Mouse (Mus musculus) thymus, postnatal 14 days (tissue): ENCODE results near the gene Klra17.
"Not testable (repeated sequence)": the region's sequence is repeated elsewhere in the genome, so short reads cannot be mapped to it uniquely, and the experiment has no call there.

Source experiments
- DNase-seq: peaks from one replicate; pipeline ENCODE4 v3.0.0; 2021

Gene Klra17

DNA sequence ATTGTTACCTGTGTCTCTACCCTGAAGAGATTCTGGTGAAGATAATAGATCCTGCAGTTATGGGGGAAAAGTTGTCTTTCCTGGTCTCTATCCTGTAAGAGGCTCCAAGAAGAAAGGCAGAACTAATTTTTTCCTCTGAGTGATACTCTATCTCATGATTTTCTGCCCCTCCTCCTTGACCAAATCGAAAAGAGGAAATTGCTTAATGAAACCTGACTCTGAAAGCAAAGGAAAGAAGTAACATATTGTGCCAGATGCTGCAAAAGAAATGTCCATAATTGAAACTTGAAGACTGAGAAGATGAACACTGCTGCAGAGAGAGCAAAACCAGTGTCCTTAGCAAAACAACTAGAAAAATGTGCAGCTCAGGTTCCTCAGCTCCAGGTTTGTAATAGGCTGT, at the start of gene Klra17:
Klra17 (minus strand) TSS at position 124 of the 400 bp plus-strand sequence.
- no peak for DNase-seq

GRCm38 (mm10) chr6:129917476-129917946, 41.0 kb upstream of the Klra17 start, which contains the start of gene Klra5:
Gene Klra5, minus strand, starts transcription at chr6:129917650.
- not testable (repeated sequence) for DNase-seq

GRCm38 (mm10) chr6:129916996-129917395, 40.5 kb upstream of the Klra17 start:
- no peak for DNase-seq

- DNase-seq, result no peak
Observed at GRCm38 (mm10) chr6:129882525-129882924, 6.1 kb upstream of the Klra17 start.

DNA sequence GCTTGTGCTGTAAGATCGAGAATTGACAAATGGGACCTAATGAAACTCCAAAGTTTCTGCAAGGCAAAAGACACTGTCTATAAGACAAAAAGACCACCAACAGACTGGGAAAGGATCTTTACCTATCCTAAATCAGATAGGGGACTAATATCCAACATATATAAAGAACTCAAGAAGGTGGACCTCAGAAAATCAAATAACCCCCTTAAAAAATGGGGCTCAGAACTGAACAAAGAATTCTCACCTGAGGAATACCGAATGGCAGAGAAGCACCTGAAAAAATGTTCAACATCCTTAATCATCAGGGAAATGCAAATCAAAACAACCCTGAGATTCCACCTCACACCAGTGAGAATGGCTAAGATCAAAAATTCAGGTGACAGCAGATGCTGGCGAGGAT, 14.1 kb downstream of the Klra17 start, which contains the start of gene Gm17631:
Gm17631 (plus strand) TSS at position 301 of the 400 bp plus-strand sequence.
- DNase-seq, result not testable (repeated sequence)

GRCm38 (mm10) chr6:129825559-129825958, 50.9 kb downstream of the Klra17 start:
- DNase-seq, result no peak

GRCm38 (mm10) chr6:129824004-129824403, 52.5 kb downstream of the Klra17 start:
- no peak for DNase-seq

GRCm38 (mm10) chr6:129817731-129818130, 58.7 kb downstream of the Klra17 start:
- no peak for DNase-seq

- not testable (repeated sequence) for DNase-seq
Observed at GRCm38 (mm10) chr6:129784170-129784569, 92.3 kb downstream of the Klra17 start, which contains the start of gene Gm156. Gene Gm156, minus strand, starts transcription at chr6:129784270.
